Mouse (Mus musculus): ENCODE results near the gene Map4. TPM values are rescaled to one million over a fixed set of nuclear protein-coding genes. Genes with fewer than 3 reads are reported as not detected.

Map4 gene
- polyA plus RNA-seq, 1 experiment from 2014 or later: 109 TPM

DNA sequence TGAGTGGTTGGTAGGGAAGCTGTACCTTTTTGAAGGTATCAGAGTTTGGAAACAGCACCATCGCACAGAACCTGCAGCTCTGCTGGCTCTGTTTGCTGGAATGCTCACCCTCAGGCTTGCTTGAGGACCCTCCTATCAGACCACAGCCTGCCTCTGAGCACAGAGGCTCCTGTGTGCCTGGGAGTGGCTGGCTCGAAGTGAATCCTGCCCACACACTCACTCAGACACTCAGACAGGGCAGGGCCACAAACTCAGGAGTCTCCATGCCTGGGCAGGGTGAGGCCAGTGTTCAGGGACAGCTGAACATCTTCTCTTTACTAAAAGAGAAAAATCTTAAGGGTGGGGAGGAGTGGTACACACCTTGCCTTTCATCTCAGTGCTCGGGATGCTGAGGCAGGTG is 30.7 kb upstream of the Map4 start:
- no peaks in the 10 kb centered on the region for H3K27me3 ChIP-seq
- no peak overlapping the region for H3K9ac ChIP-seq (replicated peaks)
- H3K4me2 ChIP-seq (replicated peaks): no peak overlapping the region
- no peaks in the 10 kb centered on the region for H3K36me3 ChIP-seq
- no peak overlapping the region for H3K27ac ChIP-seq (replicated peaks)
- H3K4me3 ChIP-seq: no peak overlapping the region
- WGBS: 91% methylated on average over 3 of the region's 3 CpGs
- H3K4me1 ChIP-seq: no peaks in the 10 kb centered on the region
- no peaks in the 10 kb centered on the region for H3K9me3 ChIP-seq
- ATAC-seq (ENCODE audit: low FRiP score, low read depth): no peak

DNA sequence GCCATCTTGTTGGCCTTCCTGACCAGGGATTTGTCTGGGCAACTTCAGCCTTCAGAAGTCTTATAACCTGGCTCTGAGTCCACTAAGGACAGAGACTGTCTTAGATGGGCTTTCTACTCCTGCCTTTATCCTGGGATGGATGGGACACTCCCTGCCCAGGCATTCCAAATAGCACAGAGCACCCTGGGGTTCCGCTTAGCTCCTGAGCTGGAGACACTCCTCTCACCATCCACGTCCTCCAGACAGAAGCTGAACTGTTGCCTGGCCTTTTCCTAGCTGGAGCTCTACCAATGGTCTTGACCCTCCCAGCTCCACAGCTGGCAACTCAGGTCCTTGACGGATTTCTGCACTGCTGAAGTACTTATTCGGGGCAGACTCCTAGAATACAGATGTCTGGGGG is 29.0 kb upstream of the Map4 start:
- ATAC-seq (ENCODE audit: low FRiP score, low read depth): no peak
- Histone ChIP-seq H3K27me3 (no peaks in the 10 kb centered on the region), H3K9me3 (no peaks in the 10 kb centered on the region), H3K4me2 (replicated peaks) (no peak overlapping the region), H3K4me1 (no peaks in the 10 kb centered on the region), H3K27ac (replicated peaks) (no peak overlapping the region), H3K9ac (replicated peaks) (no peak overlapping the region), H3K36me3 (no peaks in the 10 kb centered on the region), H3K4me3 (no peak overlapping the region)
- 60% methylated on average over 4 of the region's 4 CpGs for WGBS

DNA sequence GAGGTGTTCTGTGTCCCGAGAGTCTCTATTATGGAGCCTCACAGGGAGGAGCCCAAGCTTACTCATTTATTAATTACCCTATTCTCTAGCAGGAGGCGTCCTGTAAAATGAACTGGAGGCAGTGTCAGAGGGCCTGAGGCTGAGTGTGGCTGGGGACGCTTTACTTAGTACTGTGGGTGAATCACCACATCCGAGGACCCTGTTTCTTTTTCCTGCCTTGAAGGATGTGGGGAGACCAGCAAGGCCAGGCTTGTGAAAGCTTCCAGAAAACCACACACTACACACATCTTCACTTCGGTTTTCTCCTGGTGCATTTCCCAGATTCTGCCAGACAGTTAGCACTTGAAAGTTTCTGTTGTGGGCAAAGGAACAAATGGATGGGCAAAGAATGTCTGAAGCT is 28.5 kb upstream of the Map4 start:
- Histone ChIP-seq H3K4me1 (no peaks in the 10 kb centered on the region), H3K4me2 (replicated peaks) (no peak overlapping the region), H3K27me3 (no peaks in the 10 kb centered on the region), H3K9ac (replicated peaks) (no peak overlapping the region), H3K36me3 (no peaks in the 10 kb centered on the region), H3K27ac (replicated peaks) (no peak overlapping the region), H3K9me3 (no peaks in the 10 kb centered on the region), H3K4me3 (no peak overlapping the region)
- no peak for ATAC-seq (ENCODE audit: low FRiP score, low read depth)
- WGBS: 73% methylated on average over 5 of the region's 5 CpGs

DNA sequence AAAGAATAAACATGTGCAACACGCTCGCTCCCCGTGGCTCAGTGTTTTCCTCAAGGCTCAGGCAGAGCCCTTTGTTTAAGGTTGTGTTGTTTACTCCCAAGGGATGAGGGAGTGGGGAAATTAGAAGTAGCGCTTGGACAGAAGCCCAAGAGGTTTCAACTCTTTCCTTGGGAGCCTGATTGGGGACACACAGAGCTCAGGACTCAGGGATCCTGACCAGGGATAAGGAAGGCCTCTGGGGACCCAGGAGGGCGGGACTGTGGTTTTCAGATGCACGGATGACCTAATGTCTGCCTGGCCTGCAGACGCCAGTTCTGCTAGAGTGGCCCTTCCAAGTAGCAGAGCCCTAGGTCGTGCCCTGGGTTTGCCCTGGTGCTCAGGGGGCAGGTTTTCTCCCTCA is 24.0 kb upstream of the Map4 start:
- ATAC-seq (ENCODE audit: low FRiP score, low read depth): no peak
- no peak overlapping the region for H3K9ac ChIP-seq (replicated peaks)
- H3K4me3 ChIP-seq: no peak overlapping the region
- no peaks in the 10 kb centered on the region for H3K4me1 ChIP-seq
- no peaks in the 10 kb centered on the region for H3K27me3 ChIP-seq
- H3K27ac ChIP-seq (replicated peaks): no peak overlapping the region
- 61% methylated on average over 8 of the region's 8 CpGs for WGBS
- no peaks in the 10 kb centered on the region for H3K36me3 ChIP-seq
- no peaks in the 10 kb centered on the region for H3K9me3 ChIP-seq
- H3K4me2 ChIP-seq (replicated peaks): no peak overlapping the region

DNA sequence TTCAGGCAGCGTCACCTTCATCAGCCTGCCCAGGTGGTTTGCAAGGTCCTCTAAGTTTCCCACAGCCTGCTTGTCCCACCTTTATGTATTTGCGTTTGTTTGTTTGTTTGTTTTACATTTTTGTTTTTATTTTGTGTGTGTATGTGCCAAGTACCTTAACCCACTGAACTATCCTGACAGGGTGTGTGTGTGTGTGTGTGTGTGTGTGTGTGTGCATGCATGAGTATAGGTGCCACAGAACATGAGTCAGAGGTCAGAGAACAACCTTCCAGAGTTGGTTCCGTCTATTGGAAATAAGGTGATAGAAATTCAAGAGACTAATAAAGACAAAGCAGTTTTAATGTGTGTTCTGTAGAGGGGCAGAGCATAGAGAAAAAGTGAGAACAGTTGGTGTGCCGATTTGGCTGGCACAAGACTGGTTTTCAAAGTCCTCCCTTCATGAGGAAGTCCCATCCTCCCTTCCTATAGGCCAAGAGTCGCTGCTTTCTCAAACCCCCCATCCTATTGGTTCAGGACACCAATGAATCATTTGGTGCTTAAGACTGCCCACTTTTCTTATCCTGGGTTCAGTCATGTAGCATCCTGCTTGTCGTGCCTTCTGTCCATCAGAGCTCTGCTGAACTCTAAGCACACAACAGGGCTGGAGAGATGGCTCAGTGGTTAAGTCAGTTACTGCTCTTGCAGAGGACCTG is 23.3 kb upstream of the Map4 start:
- no peak for ATAC-seq (ENCODE audit: low FRiP score, low read depth)
- Histone ChIP-seq H3K27me3 (no peaks in the 10 kb centered on the region), H3K4me3 (no peak overlapping the region), H3K4me2 (replicated peaks) (no peak overlapping the region), H3K9me3 (no peaks in the 10 kb centered on the region), H3K9ac (replicated peaks) (no peak overlapping the region), H3K27ac (replicated peaks) (no peak overlapping the region), H3K4me1 (no peaks in the 10 kb centered on the region), H3K36me3 (no peaks in the 10 kb centered on the region)
- WGBS: 87% methylated on average over 6 of the region's 6 CpGs

DNA sequence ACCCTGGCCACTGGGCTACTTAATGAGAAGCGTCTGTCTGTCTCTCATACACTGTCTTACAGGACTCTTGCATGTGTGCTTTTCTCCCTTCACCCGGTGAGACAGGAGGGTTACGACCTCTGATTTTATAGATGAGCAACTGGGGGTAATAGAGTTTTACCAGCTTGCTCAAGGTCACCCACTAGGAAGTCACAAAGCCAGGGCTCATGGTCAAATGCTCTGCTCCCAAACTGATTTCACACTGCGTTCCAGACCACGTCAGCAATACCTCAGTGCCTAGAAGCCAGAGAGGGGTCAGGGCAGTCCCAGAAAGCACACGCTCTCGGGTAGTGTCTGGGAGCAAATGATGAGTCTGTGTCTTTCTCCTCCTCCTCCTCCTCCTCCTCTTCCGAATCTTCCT is 22.2 kb upstream of the Map4 start:
- H3K27ac ChIP-seq (replicated peaks): no peak overlapping the region
- no peak for ATAC-seq (ENCODE audit: low FRiP score, low read depth)
- WGBS: 81% methylated on average over 8 of the region's 8 CpGs

DNA sequence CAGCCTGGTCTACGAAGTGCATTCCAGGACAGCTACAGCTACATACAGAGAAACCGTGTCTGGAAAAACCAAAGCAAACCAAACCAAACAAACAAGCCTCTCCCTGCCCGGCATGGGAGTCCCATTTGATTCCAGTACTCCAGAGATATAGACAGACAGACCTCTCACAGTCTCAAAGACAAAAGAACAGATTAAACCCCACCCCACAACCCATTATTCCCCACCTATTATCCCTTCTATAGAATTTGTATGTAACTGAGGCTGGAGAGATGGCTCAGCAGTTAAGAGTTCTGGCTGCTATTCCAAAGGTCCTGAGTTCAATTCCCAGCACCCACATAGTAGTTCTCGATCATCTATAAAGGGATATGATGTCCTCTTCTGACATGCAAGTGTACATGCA is 21.3 kb upstream of the Map4 start:
- H3K4me2 ChIP-seq (replicated peaks): no peak overlapping the region
- H3K4me1 ChIP-seq: no peaks in the 10 kb centered on the region
- H3K27me3 ChIP-seq: no peaks in the 10 kb centered on the region
- no peaks in the 10 kb centered on the region for H3K36me3 ChIP-seq
- H3K9me3 ChIP-seq: no peaks in the 10 kb centered on the region
- WGBS: 87% methylated on average over 4 of the region's 4 CpGs
- H3K27ac ChIP-seq (replicated peaks): no peak overlapping the region
- ATAC-seq (ENCODE audit: low FRiP score, low read depth): no peak
- no peak overlapping the region for H3K9ac ChIP-seq (replicated peaks)
- H3K4me3 ChIP-seq: no peak overlapping the region

More for the DNA sequence above, 22.2 kb upstream of the Map4 start:
- H3K36me3 ChIP-seq: no peaks in the 10 kb centered on the region
- H3K4me1 ChIP-seq: no peaks in the 10 kb centered on the region
- no peak overlapping the region for H3K9ac ChIP-seq (replicated peaks)
- no peaks in the 10 kb centered on the region for H3K27me3 ChIP-seq
- H3K4me3 ChIP-seq: no peak overlapping the region
- no peak overlapping the region for H3K4me2 ChIP-seq (replicated peaks)
- H3K9me3 ChIP-seq: no peaks in the 10 kb centered on the region

DNA sequence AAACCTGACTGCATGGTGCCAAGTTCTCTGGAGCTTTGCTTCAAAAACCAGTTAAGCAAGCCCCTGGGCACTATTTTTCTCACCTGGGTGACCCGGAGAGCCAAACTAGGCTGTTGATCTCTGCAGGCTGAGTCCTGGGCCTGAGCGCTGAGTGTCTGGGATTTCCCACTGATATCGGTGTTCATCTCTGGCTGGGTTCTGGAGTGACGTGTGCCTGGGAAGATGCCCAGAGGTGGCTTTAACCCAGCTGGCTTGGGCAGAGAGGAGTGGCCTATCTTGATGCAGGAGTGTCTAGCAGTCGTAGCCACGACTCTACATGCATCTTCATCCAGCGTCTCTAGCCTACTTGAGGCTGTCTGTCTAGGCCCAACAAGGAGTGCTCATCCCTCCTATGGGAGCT is 19.5 kb upstream of the Map4 start:
- no peaks in the 10 kb centered on the region for H3K9me3 ChIP-seq
- WGBS: 92% methylated on average over 7 of the region's 7 CpGs
- H3K27me3 ChIP-seq: no peaks in the 10 kb centered on the region
- no peak for ATAC-seq (ENCODE audit: low FRiP score, low read depth)
- no peak overlapping the region for H3K4me3 ChIP-seq
- no peak overlapping the region for H3K4me2 ChIP-seq (replicated peaks)
- no peak overlapping the region for H3K9ac ChIP-seq (replicated peaks)
- H3K4me1 ChIP-seq: no peaks in the 10 kb centered on the region
- no peaks in the 10 kb centered on the region for H3K36me3 ChIP-seq
- H3K27ac ChIP-seq (replicated peaks): no peak overlapping the region

DNA sequence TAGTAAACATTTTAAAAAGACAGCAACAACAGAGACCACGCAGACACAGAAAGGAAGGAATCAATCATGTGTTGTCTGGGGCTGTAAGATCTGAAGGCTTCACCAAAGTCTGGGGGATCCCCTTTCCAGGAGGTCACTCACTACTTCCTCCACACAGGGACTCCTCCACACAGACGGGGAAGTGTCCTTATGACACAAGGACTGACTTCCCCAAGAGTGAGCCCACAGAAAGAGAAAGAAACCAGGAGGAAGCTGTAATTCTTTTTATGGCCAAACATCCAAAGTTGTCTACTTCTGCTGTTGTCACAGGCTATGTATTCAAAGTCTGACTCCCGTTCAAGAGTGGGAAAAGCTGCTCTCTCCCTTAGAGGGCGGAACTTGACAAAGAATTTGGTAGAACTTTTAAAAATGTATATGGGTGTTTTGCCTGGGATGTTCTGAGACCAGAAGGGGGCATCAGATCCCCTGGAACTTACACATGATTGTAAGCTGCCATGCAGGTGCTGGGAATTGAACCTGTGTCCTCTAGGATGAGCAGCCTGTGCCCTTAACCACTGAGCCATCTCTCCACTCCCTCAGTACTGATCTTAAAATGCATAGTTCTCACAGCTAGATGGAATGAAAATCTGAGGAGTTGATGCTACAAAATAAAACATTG is 16.9 kb upstream of the Map4 start:
- 78% methylated on average over 4 of the region's 4 CpGs for WGBS
- no peak for ATAC-seq (ENCODE audit: low FRiP score, low read depth)
- Histone ChIP-seq H3K4me2 (replicated peaks) (no peak overlapping the region), H3K4me1 (no peaks in the 10 kb centered on the region), H3K36me3 (no peaks in the 10 kb centered on the region), H3K27ac (replicated peaks) (no peak overlapping the region), H3K9ac (replicated peaks) (no peak overlapping the region), H3K27me3 (no peaks in the 10 kb centered on the region), H3K9me3 (no peaks in the 10 kb centered on the region), H3K4me3 (no peak overlapping the region)

DNA sequence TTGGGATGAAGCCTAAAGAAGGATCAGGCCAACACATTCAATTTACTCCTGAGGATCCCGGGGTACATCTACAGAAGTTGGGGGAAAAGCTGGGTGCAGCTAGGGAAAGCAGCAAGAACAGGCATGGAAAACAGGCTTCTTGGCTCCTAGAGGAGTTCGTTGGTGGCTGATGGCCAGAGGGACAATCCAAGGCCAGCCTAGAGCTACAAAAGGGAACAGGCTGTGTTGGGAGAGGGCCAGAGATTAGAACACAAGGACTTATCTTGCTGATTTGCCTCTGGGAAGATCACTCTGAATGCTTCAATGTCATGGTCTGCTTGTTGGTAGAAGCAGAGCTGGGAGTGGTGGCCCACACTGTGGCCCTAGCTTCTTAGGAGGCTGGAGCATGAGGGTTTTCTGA is 13.3 kb upstream of the Map4 start:
- no peak for ATAC-seq (ENCODE audit: low FRiP score, low read depth)

DNA sequence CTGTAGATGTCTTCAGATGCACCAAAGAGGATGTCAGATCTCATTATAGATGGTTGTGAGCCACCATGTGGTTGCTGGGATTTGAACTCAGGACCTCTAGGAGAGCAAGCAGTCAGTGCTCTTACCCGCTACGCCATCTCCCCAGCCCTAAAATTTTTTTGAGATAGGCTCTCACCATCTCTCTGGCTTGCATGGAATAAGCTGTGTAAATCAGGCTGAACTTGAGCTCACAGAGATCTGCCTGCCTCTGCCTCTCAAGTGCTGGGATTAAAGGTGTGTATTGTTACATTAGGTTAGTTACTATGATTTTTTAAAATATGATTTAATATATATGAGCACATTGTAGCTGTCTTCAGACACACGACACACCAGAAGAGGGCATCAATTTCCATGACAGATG is 2.1 kb upstream of the Map4 start:
- H3K9me3 ChIP-seq: no peaks in the 10 kb centered on the region
- no peak overlapping the region for H3K9ac ChIP-seq (replicated peaks)
- no peaks in the 10 kb centered on the region for H3K36me3 ChIP-seq
- H3K4me3 ChIP-seq: no peak overlapping the region
- no peaks in the 10 kb centered on the region for H3K27me3 ChIP-seq
- ATAC-seq (ENCODE audit: low FRiP score, low read depth): no peak
- no peak overlapping the region for H3K27ac ChIP-seq (replicated peaks)
- H3K4me2 ChIP-seq (replicated peaks): no peak overlapping the region
- peaks cover 11% of the 10 kb centered on the region for H3K4me1 ChIP-seq
- 93% methylated on average over 3 of the region's 3 CpGs for WGBS

More for the DNA sequence above, 13.3 kb upstream of the Map4 start:
- H3K4me3 ChIP-seq: no peak overlapping the region
- no peak overlapping the region for H3K9ac ChIP-seq (replicated peaks)
- H3K4me1 ChIP-seq: no peaks in the 10 kb centered on the region
- no peak overlapping the region for H3K27ac ChIP-seq (replicated peaks)
- H3K9me3 ChIP-seq: no peaks in the 10 kb centered on the region
- no peak overlapping the region for H3K4me2 ChIP-seq (replicated peaks)
- no peaks in the 10 kb centered on the region for H3K36me3 ChIP-seq
- H3K27me3 ChIP-seq: no peaks in the 10 kb centered on the region
- 89% methylated on average over 2 of the region's 2 CpGs for WGBS

DNA sequence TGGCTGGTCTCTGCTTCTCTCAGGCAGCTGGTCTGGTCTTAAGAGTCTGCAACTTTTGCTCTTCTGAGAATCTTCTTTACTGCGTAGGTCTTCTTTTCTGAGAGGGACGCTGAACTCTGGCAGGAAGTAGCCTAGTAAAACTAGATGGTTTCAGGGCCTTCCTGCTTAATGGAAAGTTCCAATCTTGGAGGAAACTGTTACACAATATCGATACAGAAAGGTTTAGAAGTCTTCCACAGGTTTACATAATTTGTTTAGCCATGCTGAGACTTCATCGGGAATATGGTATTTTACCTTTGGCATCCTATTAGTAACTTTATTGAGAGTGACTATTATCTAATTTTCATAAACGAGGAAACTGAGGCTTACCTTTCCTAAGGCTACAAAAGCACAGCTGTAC is 1.2 kb upstream of the Map4 start:
- Histone ChIP-seq H3K9ac (replicated peaks) (no peak overlapping the region), H3K27ac (replicated peaks) (no peak overlapping the region), H3K27me3 (no peaks in the 10 kb centered on the region), H3K4me2 (replicated peaks) (no peak overlapping the region), H3K36me3 (no peaks in the 10 kb centered on the region), H3K4me1 (peaks cover 11% of the 10 kb centered on the region), H3K4me3 (no peak overlapping the region), H3K9me3 (no peaks in the 10 kb centered on the region)
- no peak for ATAC-seq (ENCODE audit: low FRiP score, low read depth)
- 96% methylated on average over 5 of the region's 5 CpGs for WGBS

DNA sequence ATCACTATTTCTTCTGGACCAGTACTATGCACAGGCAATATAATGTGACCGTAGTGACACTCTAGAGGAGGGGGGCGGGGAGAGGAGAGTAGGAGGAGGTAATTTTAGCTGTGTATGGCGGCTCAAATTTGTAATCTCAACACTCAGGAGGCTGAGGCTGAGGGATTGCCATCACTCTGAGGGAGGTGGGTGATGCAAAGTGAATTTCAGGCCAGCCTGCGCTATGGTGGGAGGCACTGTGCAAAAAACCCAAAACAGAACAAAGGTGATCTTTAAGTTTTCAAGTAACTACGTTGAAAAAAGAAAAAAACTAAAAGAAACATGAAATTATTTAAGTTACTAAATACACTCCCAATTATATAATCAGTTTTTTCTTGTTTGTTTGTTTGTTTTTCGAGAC is 508 bp upstream of the Map4 start:
- no peak for ATAC-seq (ENCODE audit: low FRiP score, low read depth)
- WGBS: 73% methylated on average over 6 of the region's 6 CpGs
- H3K27me3 ChIP-seq: no peaks in the 10 kb centered on the region
- H3K4me1 ChIP-seq: peaks cover 11% of the 10 kb centered on the region
- H3K4me2 ChIP-seq (replicated peaks): peak overlapping the region; percentile 81
- H3K9me3 ChIP-seq: no peaks in the 10 kb centered on the region
- peak overlapping the region; percentile 89 for H3K4me3 ChIP-seq
- no peak overlapping the region for H3K9ac ChIP-seq (replicated peaks)
- no peaks in the 10 kb centered on the region for H3K36me3 ChIP-seq
- H3K27ac ChIP-seq (replicated peaks): peak overlapping the region; percentile 97
